Mouse (Mus musculus) T-helper 17 cell (primary cell): Measurements from ENCODE around the gene Lmod2.

Experiments
- in situ Hi-C, 2 experiments: fragments of 300-600 bp; cut with MboI, MseI; formaldehyde crosslinking; loops; 1 replicate in 1 of 2; 2 replicates in 1 of 2; pipeline ENCODE4 v1.15.1; 2025; ENCODE audit warnings: high pct_unique_total_duplicates in 2 of 2

Gene Lmod2

GRCm38 (mm10) chr6:24601668-24602067 is 4.1 kb downstream of the Lmod2 start:
- in situ Hi-C loops: no loop called here

- in situ Hi-C loops: no loop called here
These were observed 4.8 kb downstream of the Lmod2 start for GRCm38 (mm10) chr6:24602351-24602750.

GRCm38 (mm10) chr6:24602993-24603392 is 5.4 kb downstream of the Lmod2 start:
- in situ Hi-C loops: no loop called here

- in situ Hi-C loops: no loop called here
These were observed 6.7 kb downstream of the Lmod2 start for GRCm38 (mm10) chr6:24604289-24604688.

GRCm38 (mm10) chr6:24605631-24606030 is 8.1 kb downstream of the Lmod2 start:
- in situ Hi-C loops: no loop called here

- in situ Hi-C loops: no loop called here
These were observed 8.9 kb downstream of the Lmod2 start for GRCm38 (mm10) chr6:24606512-24606911.

GRCm38 (mm10) chr6:24607531-24607930 is 10.0 kb downstream of the Lmod2 start:
- in situ Hi-C loops: no loop called here

- in situ Hi-C loops: no loop called here
These were observed 10.6 kb downstream of the Lmod2 start for GRCm38 (mm10) chr6:24608129-24608528.

- in situ Hi-C loops: no loop called here
These were observed 11.1 kb downstream of the Lmod2 start for GRCm38 (mm10) chr6:24608682-24609081.

GRCm38 (mm10) chr6:24609531-24609930 is 12.0 kb downstream of the Lmod2 start:
- in situ Hi-C loops: no loop called here

- in situ Hi-C loops: no loop called here
These were observed 12.8 kb downstream of the Lmod2 start for GRCm38 (mm10) chr6:24610358-24610757.

GRCm38 (mm10) chr6:24612074-24612755 is 14.7 kb downstream of the Lmod2 start:
- in situ Hi-C loops: no loop called here

GRCm38 (mm10) chr6:24613346-24613745 is 15.8 kb downstream of the Lmod2 start:
- in situ Hi-C loops: no loop called here

- in situ Hi-C loops: no loop called here
These were observed 16.4 kb downstream of the Lmod2 start for GRCm38 (mm10) chr6:24613918-24614317.

GRCm38 (mm10) chr6:24616746-24617145 is 19.2 kb downstream of the Lmod2 start:
- in situ Hi-C loops: loop anchor here in 1 of 2 experiments (5.0 kb wide), 1 partner anchor 94 kb away; no protein-coding TSS in a partner anchor

- in situ Hi-C loops: loop anchor here in 1 of 2 experiments (5.0 kb wide), 1 partner anchor 97 kb away; no protein-coding TSS in a partner anchor
These were observed 21.9 kb downstream of the Lmod2 start for GRCm38 (mm10) chr6:24619285-24620045.

- in situ Hi-C loops: no loop called here
These were observed 23.4 kb downstream of the Lmod2 start for GRCm38 (mm10) chr6:24620936-24621335.

- in situ Hi-C loops: no loop called here
These were observed 24.5 kb downstream of the Lmod2 start for GRCm38 (mm10) chr6:24622098-24622497.

- in situ Hi-C loops: no loop called here
These were observed 30.0 kb downstream of the Lmod2 start for GRCm38 (mm10) chr6:24627586-24628030.

- in situ Hi-C loops: no loop called here
These were observed 30.9 kb downstream of the Lmod2 start for GRCm38 (mm10) chr6:24628499-24628898.

GRCm38 (mm10) chr6:24632061-24632460 is 34.5 kb downstream of the Lmod2 start:
- in situ Hi-C loops: loop anchor here in 1 of 2 experiments (10.0 kb wide), 1 partner anchor 107 kb away; the partner anchor contains the start of genes Asb15 and Ndufa5

- in situ Hi-C loops: loop anchor here in 1 of 2 experiments (10.0 kb wide), 1 partner anchor 109 kb away; the partner anchor contains the start of genes Asb15 and Ndufa5
These were observed 36.5 kb downstream of the Lmod2 start for GRCm38 (mm10) chr6:24634065-24634464.
